Mouse (Mus musculus): Measurements from ENCODE around the gene Olr1. TPM values are rescaled to one million over a fixed set of nuclear protein-coding genes. Genes with fewer than 3 reads are reported as not detected.

Olr1 gene
- total and polyA plus RNA-seq, 2 experiments from 2014 or later, result 0.27 to 1.9 TPM

GRCm38 (mm10) chr6:129541931-129542330 lies 35.0 kb upstream of the Olr1 start:
- ATAC-seq (ENCODE audit: insufficient read depth, low read depth) (no peak), DNase-seq (ENCODE audit: low spot score) (no peak)
- H3K27me3 ChIP-seq (ENCODE audit: control insufficient read depth, insufficient read depth, low read length), result no peaks in the 10 kb centered on the region
- H3K9ac ChIP-seq (replicated peaks; ENCODE audit: low read depth, low read length), result no peak overlapping the region
- no peaks in the 10 kb centered on the region for H3K9me3 ChIP-seq (replicated peaks; ENCODE audit: control insufficient read depth, low read length)
- peaks cover 53% of the 10 kb centered on the region for H3K36me3 ChIP-seq (replicated peaks; ENCODE audit: control insufficient read depth, insufficient read depth, low read length)
- no peak for TF ChIP-seq EP300 (IDR thresholded peaks at IDR 0.05; ENCODE audit: low read depth)
- no peak for TF ChIP-seq CTCF (IDR thresholded peaks at IDR 0.05; ENCODE audit: low read depth)
- no peaks in the 10 kb centered on the region for H3K4me1 ChIP-seq (ENCODE audit: control insufficient read depth, insufficient read depth)
- no peak overlapping the region for H3K27ac ChIP-seq (ENCODE audit: low read depth)
- WGBS, result 82% methylated on average over 9 of the region's 9 CpGs
- no peak overlapping the region for H3K4me3 ChIP-seq (ENCODE audit: low read depth, low read length)
- no peak overlapping the region for H3K4me2 ChIP-seq (ENCODE audit: low read depth, low read length)

GRCm38 (mm10) chr6:129538555-129538954 lies 31.6 kb upstream of the Olr1 start:
- H3K36me3 ChIP-seq (replicated peaks; ENCODE audit: control insufficient read depth, insufficient read depth, low read length), result peaks cover 56% of the 10 kb centered on the region
- H3K9ac ChIP-seq (replicated peaks; ENCODE audit: low read depth, low read length), result no peak overlapping the region
- peaks cover 19% of the 10 kb centered on the region for H3K4me1 ChIP-seq (ENCODE audit: control insufficient read depth, insufficient read depth)
- 69% methylated on average over 6 of the region's 6 CpGs for WGBS
- DNase-seq (ENCODE audit: low spot score) (no peak), ATAC-seq (ENCODE audit: insufficient read depth, low read depth) (no peak)
- no peaks in the 10 kb centered on the region for H3K9me3 ChIP-seq (replicated peaks; ENCODE audit: control insufficient read depth, low read length)
- H3K27ac ChIP-seq (ENCODE audit: low read depth), result no peak overlapping the region
- H3K27me3 ChIP-seq (ENCODE audit: control insufficient read depth, insufficient read depth, low read length), result no peaks in the 10 kb centered on the region
- H3K4me3 ChIP-seq (ENCODE audit: low read depth, low read length), result no peak overlapping the region
- H3K4me2 ChIP-seq (ENCODE audit: low read depth, low read length), result no peak overlapping the region
- TF ChIP-seq CTCF (IDR thresholded peaks at IDR 0.05; ENCODE audit: low read depth) (no peak), EP300 (IDR thresholded peaks at IDR 0.05; ENCODE audit: low read depth) (no peak)

GRCm38 (mm10) chr6:129535723-129536122 lies 28.8 kb upstream of the Olr1 start:
- TF ChIP-seq EP300 (IDR thresholded peaks at IDR 0.05; ENCODE audit: low read depth) (no peak), CTCF (IDR thresholded peaks at IDR 0.05; ENCODE audit: low read depth) (no peak)
- Histone ChIP-seq H3K27ac (ENCODE audit: low read depth) (no peak overlapping the region), H3K4me3 (ENCODE audit: low read depth, low read length) (no peak overlapping the region), H3K4me2 (ENCODE audit: low read depth, low read length) (peak overlapping the region; percentile 74), H3K4me1 (ENCODE audit: control insufficient read depth, insufficient read depth) (peaks cover 26% of the 10 kb centered on the region), H3K9me3 (replicated peaks; ENCODE audit: control insufficient read depth, low read length) (no peaks in the 10 kb centered on the region), H3K36me3 (replicated peaks; ENCODE audit: control insufficient read depth, insufficient read depth, low read length) (peaks cover 38% of the 10 kb centered on the region), H3K27me3 (ENCODE audit: control insufficient read depth, insufficient read depth, low read length) (no peaks in the 10 kb centered on the region), H3K9ac (replicated peaks; ENCODE audit: low read depth, low read length) (no peak overlapping the region; the same call in 1 of the 2 replicates)
- DNase-seq (ENCODE audit: low spot score) (no peak), ATAC-seq (ENCODE audit: insufficient read depth, low read depth) (no peak)
- WGBS, result 29% methylated on average over 4 of the region's 4 CpGs

- Histone ChIP-seq H3K4me2 (ENCODE audit: low read depth, low read length) (peak overlapping the region; percentile 74), H3K27me3 (ENCODE audit: control insufficient read depth, insufficient read depth, low read length) (no peaks in the 10 kb centered on the region), H3K27ac (ENCODE audit: low read depth) (peak overlapping the region; percentile 84; the same call in 1 of the 2 replicates), H3K9ac (replicated peaks; ENCODE audit: low read depth, low read length) (0 out of 2 replicates have a peak overlapping the region, but pooled peaks have one; percentile 20), H3K9me3 (replicated peaks; ENCODE audit: control insufficient read depth, low read length) (no peaks in the 10 kb centered on the region), H3K4me3 (ENCODE audit: low read depth, low read length) (peak overlapping the region; percentile 88), H3K4me1 (ENCODE audit: control insufficient read depth, insufficient read depth) (peaks cover 26% of the 10 kb centered on the region), H3K36me3 (replicated peaks; ENCODE audit: control insufficient read depth, insufficient read depth, low read length) (peaks cover 28% of the 10 kb centered on the region)
- DNase-seq (ENCODE audit: low spot score) (no peak), ATAC-seq (ENCODE audit: insufficient read depth, low read depth) (peak; percentile 35; the same call in 1 of the 2 replicates)
- WGBS, result 34% methylated on average over 4 of the region's 4 CpGs
- TF ChIP-seq EP300 (IDR thresholded peaks at IDR 0.05; ENCODE audit: low read depth), result no peak
- TF ChIP-seq CTCF (IDR thresholded peaks at IDR 0.05; ENCODE audit: low read depth), result no peak
Measured at GRCm38 (mm10) chr6:129534627-129535190, 27.7 kb upstream of the Olr1 start.

- Histone ChIP-seq H3K27me3 (ENCODE audit: control insufficient read depth, insufficient read depth, low read length) (no peaks in the 10 kb centered on the region), H3K9ac (replicated peaks; ENCODE audit: low read depth, low read length) (peak overlapping the region; percentile 84), H3K4me3 (ENCODE audit: low read depth, low read length) (peak overlapping the region; percentile 88), H3K27ac (ENCODE audit: low read depth) (peak overlapping the region; percentile 84), H3K36me3 (replicated peaks; ENCODE audit: control insufficient read depth, insufficient read depth, low read length) (peaks cover 22% of the 10 kb centered on the region), H3K4me2 (ENCODE audit: low read depth, low read length) (peak overlapping the region; percentile 74), H3K4me1 (ENCODE audit: control insufficient read depth, insufficient read depth) (peaks cover 26% of the 10 kb centered on the region), H3K9me3 (replicated peaks; ENCODE audit: control insufficient read depth, low read length) (no peaks in the 10 kb centered on the region)
- WGBS, result 10% methylated on average over 9 of the region's 9 CpGs
- TF ChIP-seq EP300 (IDR thresholded peaks at IDR 0.05; ENCODE audit: low read depth), result no peak
- no peak for TF ChIP-seq CTCF (IDR thresholded peaks at IDR 0.05; ENCODE audit: low read depth)
- DNase-seq (ENCODE audit: low spot score) (peak; percentile 31), ATAC-seq (ENCODE audit: insufficient read depth, low read depth) (no peak)
Measured at GRCm38 (mm10) chr6:129534057-129534456, 27.1 kb upstream of the Olr1 start.
